Mouse (Mus musculus): ENCODE measurements around the gene Pkp4. TPM values are rescaled to one million over a fixed set of nuclear protein-coding genes. Genes with fewer than 3 reads are reported as not detected.

Gene Pkp4
- polyA plus RNA-seq, 1 experiment from 2014 or later = 4.4 TPM

DNA sequence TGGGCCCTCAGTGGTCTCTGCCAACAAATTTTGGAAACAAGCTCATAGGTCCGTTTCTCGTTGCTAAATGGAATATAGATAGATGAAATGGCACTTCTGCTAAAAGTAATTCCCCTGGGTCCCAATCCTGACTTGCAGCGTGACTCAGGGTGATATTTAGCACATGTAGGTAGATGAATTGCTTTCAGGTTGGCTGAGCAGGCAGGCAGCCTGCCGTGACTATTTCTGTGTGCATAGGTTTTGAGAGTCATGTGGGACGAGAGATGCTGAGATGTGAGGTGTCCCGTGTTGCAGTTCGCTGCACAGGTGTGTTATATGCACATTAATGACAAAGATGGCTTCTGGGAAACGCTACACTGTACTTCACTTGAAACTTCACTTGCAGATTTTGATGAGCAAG is 111.2 kb downstream of the Pkp4 start:
- 76% methylated on average over 8 of the region's 8 CpGs for WGBS (ENCODE audit: insufficient replicate concordance)
- Histone ChIP-seq H3K27ac (replicated peaks) (no peak overlapping the region), H3K4me1 (replicated peaks) (no peaks in the 10 kb centered on the region), H3K9me3 (replicated peaks) (no peaks in the 10 kb centered on the region), H3K4me3 (replicated peaks) (no peak overlapping the region), H3K9ac (no peak overlapping the region), H3K4me2 (no peak overlapping the region), H3K27me3 (no peaks in the 10 kb centered on the region), H3K36me3 (replicated peaks) (no peaks in the 10 kb centered on the region)
- ATAC-seq (ENCODE audit: insufficient read depth) = no peak

DNA sequence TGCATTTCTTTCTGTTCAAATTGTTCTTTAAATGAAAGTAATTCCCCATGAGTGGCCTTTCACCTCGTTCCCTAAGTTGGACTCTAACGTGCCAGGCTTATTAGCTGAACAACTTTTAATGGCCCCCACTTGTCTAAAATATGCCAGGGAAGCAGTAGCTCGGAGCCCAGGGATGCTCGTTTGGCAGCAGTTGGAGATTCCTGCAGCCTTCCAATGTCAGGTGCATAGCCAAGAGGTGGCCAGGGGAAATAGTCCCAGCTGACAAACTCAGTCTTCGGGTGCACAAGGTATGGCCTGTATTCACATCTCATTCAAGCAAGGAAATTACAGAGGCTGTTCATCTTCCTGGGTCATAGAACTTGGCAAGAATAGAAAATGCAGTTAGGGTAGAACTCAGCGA is 112.1 kb downstream of the Pkp4 start:
- no peak for ATAC-seq (ENCODE audit: insufficient read depth)

GRCm38 (mm10) chr2:59280914-59281562 is 120.4 kb downstream of the Pkp4 start:
- WGBS (ENCODE audit: insufficient replicate concordance) = 71% methylated on average over 7 of the region's 7 CpGs
- no peak overlapping the region for H3K9ac ChIP-seq
- no peak for ATAC-seq (ENCODE audit: insufficient read depth)
- no peak overlapping the region for H3K4me3 ChIP-seq (replicated peaks)
- H3K27me3 ChIP-seq = no peaks in the 10 kb centered on the region
- no peaks in the 10 kb centered on the region for H3K9me3 ChIP-seq (replicated peaks)
- no peaks in the 10 kb centered on the region for H3K4me1 ChIP-seq (replicated peaks)
- no peak overlapping the region for H3K27ac ChIP-seq (replicated peaks)
- H3K4me2 ChIP-seq = no peak overlapping the region
- no peaks in the 10 kb centered on the region for H3K36me3 ChIP-seq (replicated peaks)

More for the DNA sequence above, 112.1 kb downstream of the Pkp4 start:
- no peak overlapping the region for H3K9ac ChIP-seq
- no peaks in the 10 kb centered on the region for H3K36me3 ChIP-seq (replicated peaks)
- no peak overlapping the region for H3K27ac ChIP-seq (replicated peaks)
- H3K9me3 ChIP-seq (replicated peaks) = no peaks in the 10 kb centered on the region
- no peak overlapping the region for H3K4me3 ChIP-seq (replicated peaks)
- no peaks in the 10 kb centered on the region for H3K4me1 ChIP-seq (replicated peaks)
- WGBS (ENCODE audit: insufficient replicate concordance) = 68% methylated on average over 6 of the region's 6 CpGs
- H3K4me2 ChIP-seq = no peak overlapping the region
- H3K27me3 ChIP-seq = no peaks in the 10 kb centered on the region

DNA sequence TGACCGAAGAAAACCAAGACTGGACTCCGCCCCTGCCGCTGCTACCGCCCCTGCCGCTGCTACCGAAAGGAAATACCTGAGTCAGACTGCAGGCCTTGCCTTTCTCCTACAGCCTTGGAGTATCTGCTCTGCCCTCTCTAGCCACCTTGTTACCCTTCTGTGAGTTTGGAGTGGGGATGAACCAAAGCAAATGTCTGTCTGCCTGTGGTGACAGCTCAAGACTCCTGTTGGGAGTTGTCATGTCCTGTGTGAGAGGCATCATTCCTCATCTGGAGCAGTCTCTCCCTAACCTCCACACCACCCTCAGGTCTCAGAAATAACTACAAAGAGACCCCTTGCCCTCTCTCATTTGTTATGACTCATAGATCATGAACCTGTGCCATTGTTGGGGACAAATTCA is 122.3 kb downstream of the Pkp4 start:
- no peak for ATAC-seq (ENCODE audit: insufficient read depth)
- WGBS (ENCODE audit: insufficient replicate concordance) = 86% methylated on average over 6 of the region's 6 CpGs

GRCm38 (mm10) chr2:59284216-59284615 is 123.6 kb downstream of the Pkp4 start:
- Histone ChIP-seq H3K27ac (replicated peaks) (no peak overlapping the region), H3K4me2 (no peak overlapping the region), H3K36me3 (replicated peaks) (no peaks in the 10 kb centered on the region), H3K9me3 (replicated peaks) (no peaks in the 10 kb centered on the region), H3K4me1 (replicated peaks) (no peaks in the 10 kb centered on the region), H3K27me3 (no peaks in the 10 kb centered on the region), H3K9ac (no peak overlapping the region), H3K4me3 (replicated peaks) (no peak overlapping the region)
- no peak for ATAC-seq (ENCODE audit: insufficient read depth)
- 69% methylated on average over 5 of the region's 5 CpGs for WGBS (ENCODE audit: insufficient replicate concordance)

More for the DNA sequence above, 122.3 kb downstream of the Pkp4 start:
- Histone ChIP-seq H3K36me3 (replicated peaks) (no peaks in the 10 kb centered on the region), H3K9ac (no peak overlapping the region), H3K4me2 (no peak overlapping the region), H3K4me1 (replicated peaks) (no peaks in the 10 kb centered on the region), H3K9me3 (replicated peaks) (no peaks in the 10 kb centered on the region), H3K27me3 (no peaks in the 10 kb centered on the region), H3K4me3 (replicated peaks) (no peak overlapping the region), H3K27ac (replicated peaks) (no peak overlapping the region)

- ATAC-seq (ENCODE audit: insufficient read depth) = no peak
- no peaks in the 10 kb centered on the region for H3K36me3 ChIP-seq (replicated peaks)
- WGBS (ENCODE audit: insufficient replicate concordance) = 59% methylated on average over 8 of the region's 8 CpGs
- H3K9ac ChIP-seq = no peak overlapping the region
- H3K4me3 ChIP-seq (replicated peaks) = no peak overlapping the region
- H3K27me3 ChIP-seq = no peaks in the 10 kb centered on the region
- H3K4me2 ChIP-seq = no peak overlapping the region
- no peaks in the 10 kb centered on the region for H3K4me1 ChIP-seq (replicated peaks)
- H3K27ac ChIP-seq (replicated peaks) = no peak overlapping the region
- H3K9me3 ChIP-seq (replicated peaks) = no peaks in the 10 kb centered on the region
Observed at GRCm38 (mm10) chr2:59284734-59285490, 124.3 kb downstream of the Pkp4 start.

DNA sequence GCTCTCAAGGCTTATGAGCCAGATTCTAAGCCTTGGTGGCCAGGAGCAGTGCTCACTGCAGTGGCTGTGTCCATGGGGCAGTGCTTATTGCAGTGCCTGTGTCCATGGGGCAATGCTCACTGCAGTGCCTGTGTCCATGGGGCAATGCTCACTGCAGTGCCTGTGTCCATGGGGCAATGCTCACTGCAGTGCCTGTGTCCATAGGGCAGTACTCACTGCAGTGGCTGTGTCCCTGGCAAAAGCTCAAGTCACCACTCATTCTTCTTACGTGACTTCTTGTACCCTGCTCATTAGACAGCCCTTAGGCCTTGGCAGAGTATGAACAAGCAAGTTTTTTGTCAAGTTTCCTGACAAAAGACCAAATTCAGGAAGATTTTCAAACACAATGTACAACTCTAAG is 124.9 kb downstream of the Pkp4 start:
- Histone ChIP-seq H3K27ac (replicated peaks) (no peak overlapping the region), H3K4me1 (replicated peaks) (no peaks in the 10 kb centered on the region), H3K9me3 (replicated peaks) (no peaks in the 10 kb centered on the region), H3K36me3 (replicated peaks) (no peaks in the 10 kb centered on the region), H3K4me3 (replicated peaks) (no peak overlapping the region), H3K27me3 (no peaks in the 10 kb centered on the region), H3K9ac (no peak overlapping the region), H3K4me2 (no peak overlapping the region)
- WGBS (ENCODE audit: insufficient replicate concordance) = 66% methylated on average over 1 of the region's 1 CpGs
- ATAC-seq (ENCODE audit: insufficient read depth) = no peak

DNA sequence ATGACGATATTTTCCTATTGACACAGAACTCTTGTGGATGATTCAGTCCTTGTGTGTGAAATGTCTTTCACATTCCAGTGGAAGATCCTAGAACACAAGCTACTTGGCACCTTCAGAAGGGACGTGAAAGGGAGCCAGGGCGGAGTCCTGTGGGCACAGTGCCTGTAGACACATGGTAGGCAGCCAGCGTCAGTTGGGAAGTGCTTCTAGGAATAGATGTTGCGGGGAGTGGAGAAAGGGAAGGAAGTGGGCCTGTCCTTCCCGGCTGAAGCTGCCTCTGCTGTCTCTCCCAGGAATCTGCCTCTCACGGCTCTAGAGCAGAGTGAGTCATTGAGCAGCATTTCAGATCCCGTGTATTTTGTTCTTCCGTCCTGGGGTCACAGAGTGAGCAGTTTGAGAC is 125.6 kb downstream of the Pkp4 start:
- Histone ChIP-seq H3K9ac (no peak overlapping the region), H3K27me3 (no peaks in the 10 kb centered on the region), H3K9me3 (replicated peaks) (no peaks in the 10 kb centered on the region), H3K4me3 (replicated peaks) (no peak overlapping the region), H3K4me1 (replicated peaks) (no peaks in the 10 kb centered on the region), H3K36me3 (replicated peaks) (no peaks in the 10 kb centered on the region), H3K4me2 (no peak overlapping the region), H3K27ac (replicated peaks) (no peak overlapping the region)
- 49% methylated on average over 9 of the region's 9 CpGs for WGBS (ENCODE audit: insufficient replicate concordance)
- no peak for ATAC-seq (ENCODE audit: insufficient read depth)

- no peaks in the 10 kb centered on the region for H3K27me3 ChIP-seq
- H3K4me3 ChIP-seq (replicated peaks) = no peak overlapping the region
- WGBS (ENCODE audit: insufficient replicate concordance) = 72% methylated on average over 8 of the region's 8 CpGs
- ATAC-seq (ENCODE audit: insufficient read depth) = no peak
- H3K36me3 ChIP-seq (replicated peaks) = no peaks in the 10 kb centered on the region
- H3K4me1 ChIP-seq (replicated peaks) = no peaks in the 10 kb centered on the region
- no peak overlapping the region for H3K4me2 ChIP-seq
- H3K9me3 ChIP-seq (replicated peaks) = no peaks in the 10 kb centered on the region
- no peak overlapping the region for H3K9ac ChIP-seq
- no peak overlapping the region for H3K27ac ChIP-seq (replicated peaks)
Observed at GRCm38 (mm10) chr2:59287630-59288029, 127.0 kb downstream of the Pkp4 start.

- H3K36me3 ChIP-seq (replicated peaks) = no peaks in the 10 kb centered on the region
- no peak for ATAC-seq (ENCODE audit: insufficient read depth)
- 68% methylated on average over 2 of the region's 2 CpGs for WGBS (ENCODE audit: insufficient replicate concordance)
Observed at GRCm38 (mm10) chr2:59289411-59289810, 128.8 kb downstream of the Pkp4 start.

GRCm38 (mm10) chr2:59290391-59290790 is 129.7 kb downstream of the Pkp4 start:
- H3K9ac ChIP-seq = no peak overlapping the region
- H3K9me3 ChIP-seq (replicated peaks) = no peaks in the 10 kb centered on the region
- WGBS (ENCODE audit: insufficient replicate concordance) = 68% methylated on average over 3 of the region's 3 CpGs
- no peaks in the 10 kb centered on the region for H3K36me3 ChIP-seq (replicated peaks)
- no peaks in the 10 kb centered on the region for H3K4me1 ChIP-seq (replicated peaks)
- H3K4me3 ChIP-seq (replicated peaks) = no peak overlapping the region
- H3K27ac ChIP-seq (replicated peaks) = no peak overlapping the region
- no peak overlapping the region for H3K4me2 ChIP-seq
- ATAC-seq (ENCODE audit: insufficient read depth) = no peak
- no peaks in the 10 kb centered on the region for H3K27me3 ChIP-seq

More at GRCm38 (mm10) chr2:59289411-59289810, 128.8 kb downstream of the Pkp4 start:
- Histone ChIP-seq H3K9ac (no peak overlapping the region), H3K4me2 (no peak overlapping the region), H3K27ac (replicated peaks) (no peak overlapping the region), H3K27me3 (no peaks in the 10 kb centered on the region), H3K4me3 (replicated peaks) (no peak overlapping the region), H3K4me1 (replicated peaks) (no peaks in the 10 kb centered on the region), H3K9me3 (replicated peaks) (no peaks in the 10 kb centered on the region)

All from liver, embryonic 15.5 days (tissue).